Mouse (Mus musculus): ENCODE data around the gene Dhx33.

DNA sequence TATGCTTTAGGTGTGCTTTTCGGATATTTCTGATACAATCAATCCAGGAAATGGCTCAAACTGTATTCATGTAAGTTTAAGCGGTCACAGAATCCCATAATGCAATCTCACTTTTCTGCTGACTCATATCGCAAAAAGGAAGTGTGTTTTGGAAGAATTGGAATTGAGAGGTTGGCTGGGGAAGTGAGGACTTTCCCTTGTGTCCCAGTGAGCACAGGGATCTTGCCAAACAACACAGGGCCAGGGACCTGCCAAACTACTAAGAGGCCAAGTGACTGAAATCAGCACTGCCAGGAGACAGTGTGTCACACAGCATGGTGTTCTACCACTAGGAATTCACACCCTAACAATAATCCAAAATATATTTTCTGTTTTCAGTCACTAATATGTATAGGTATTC, 4.1 kb upstream of the Dhx33 start:
- TF ChIP-seq CTCF (IDR thresholded peaks at IDR 0.05; ENCODE audit: low read depth) = no peak
- no peak for TF ChIP-seq EP300 (optimal IDR thresholded peaks at IDR 0.05)

Measured in stomach, postnatal 0 days (tissue).